Mouse (Mus musculus) CH12.LX (cell line): ENCODE results near the gene Tmem132c. TPM values are rescaled to one million over a fixed set of nuclear protein-coding genes. Genes with fewer than 3 reads are reported as not detected.

ENCODE experiments used
- DNase-seq: peaks from one replicate; pipeline ENCODE4 v3.0.0-alpha.2; 2013; ENCODE audit errors: extremely low read depth
- H3K27ac ChIP-seq: 2 replicates; pipeline ENCODE4 v1.5.1; 2012; ENCODE audit warnings: low read depth, mild to moderate bottlenecking, control low read depth, moderate library complexity; ENCODE audit not compliant: insufficient read depth
- H3K27me3 ChIP-seq: replicated peaks from 2 replicates; pipeline ENCODE3; 2012; ENCODE audit warnings: inconsistent platforms
- H3K36me3 ChIP-seq, 2 experiments: replicated peaks in 1 of 2; 2 replicates each; pipeline versions ENCODE3 to v1.6.1; 2012; ENCODE audit warnings: inconsistent platforms in 1 of 2, low read length in 1 of 2, mild to moderate bottlenecking in 1 of 2, mixed read lengths in 1 of 2, moderate library complexity in 1 of 2; ENCODE audit not compliant: control insufficient read depth in 1 of 2, insufficient read depth in 1 of 2
- H3K4me1 ChIP-seq, 2 experiments: 2 replicates each; pipeline ENCODE4 v1.6.1; 2012; ENCODE audit warnings: inconsistent platforms in 1 of 2, moderate library complexity in 1 of 2; ENCODE audit not compliant: insufficient read depth in 2 of 2, control insufficient read depth in 1 of 2
- H3K4me2 ChIP-seq: 2 replicates; pipeline ENCODE4 v1.6.1; 2012; ENCODE audit warnings: low read depth, mild to moderate bottlenecking, control low read depth; ENCODE audit not compliant: poor library complexity, insufficient read depth, severe bottlenecking
- H3K4me3 ChIP-seq, 3 experiments: fragments of 150-350 bp in 1 of 3; sonication (generic) in 1 of 3; replicated peaks in 1 of 3; 2 replicates each; pipeline versions ENCODE3 to v1.5.1; 2011 to 2012; ENCODE audit warnings: low read depth in 2 of 3, low read length in 2 of 3, mild to moderate bottlenecking in 2 of 3, moderate library complexity in 2 of 3, control low read depth in 1 of 3, improper control_type of control experiment in 1 of 3, inconsistent platforms in 1 of 3, mixed read lengths in 1 of 3; ENCODE audit not compliant: poor library complexity in 1 of 3
- H3K79me2 ChIP-seq: replicated peaks from 2 replicates; pipeline ENCODE4 v1.6.1; 2012; ENCODE audit warnings: mild to moderate bottlenecking, moderate library complexity; ENCODE audit not compliant: control insufficient read depth, poor library complexity, insufficient read depth, severe bottlenecking; ENCODE audit errors: extremely low read depth
- H3K9ac ChIP-seq: 2 replicates; pipeline ENCODE4 v1.6.1; 2012; ENCODE audit warnings: low read depth, mild to moderate bottlenecking, control low read depth, moderate library complexity; ENCODE audit not compliant: insufficient read depth
- H3K9me3 ChIP-seq: replicated peaks from 2 replicates; pipeline ENCODE3; 2012; ENCODE audit warnings: low read length, inconsistent platforms, mixed read lengths
- BHLHE40 ChIP-seq: IDR thresholded peaks from 2 replicates; pipeline ENCODE4 v1.6.1; 2011; ENCODE audit warnings: mild to moderate bottlenecking, low read depth, low read length, improper control_type of control experiment
- CHD1 ChIP-seq: IDR thresholded peaks from 2 replicates; pipeline ENCODE4 v1.6.1; 2012; ENCODE audit warnings: low read depth, low read length, improper control_type of control experiment, inconsistent platforms
- CTCF ChIP-seq, 2 experiments: IDR thresholded peaks in 1 of 2; conservative IDR thresholded peaks in 1 of 2; 2 replicates each; pipeline ENCODE4 v1.5.1; 2011 to 2012; ENCODE audit warnings: low read depth in 2 of 2, low read length in 2 of 2, improper control_type of control experiment in 1 of 2, inconsistent platforms in 1 of 2, mild to moderate bottlenecking in 1 of 2, moderate library complexity in 1 of 2
- EP300 ChIP-seq: IDR thresholded peaks from 2 replicates; pipeline ENCODE4 v1.6.1; 2011; ENCODE audit warnings: low read length, improper control_type of control experiment
- GABPA ChIP-seq: IDR thresholded peaks from 2 replicates; pipeline ENCODE4 v1.6.1; 2012; ENCODE audit warnings: low read depth, low read length, improper control_type of control experiment, inconsistent platforms; ENCODE audit not compliant: insufficient replicate concordance
- HCFC1 ChIP-seq: IDR thresholded peaks from 2 replicates; pipeline ENCODE4 v1.6.1; 2012; ENCODE audit warnings: low read depth, mild to moderate bottlenecking, inconsistent platforms, low read length, improper control_type of control experiment
- IRF4 ChIP-seq: IDR thresholded peaks from 2 replicates; pipeline ENCODE4 v1.6.1; 2014; ENCODE audit warnings: low read depth, mild to moderate bottlenecking, inconsistent platforms, low read length, improper control_type of control experiment
- JUN ChIP-seq: IDR thresholded peaks from 2 replicates; pipeline ENCODE4 v1.6.1; 2011; ENCODE audit warnings: low read depth, mild to moderate bottlenecking, low read length, improper control_type of control experiment, moderate library complexity; ENCODE audit not compliant: insufficient read depth
- JUND ChIP-seq: conservative IDR thresholded peaks from 2 replicates; pipeline ENCODE4 v1.6.1; 2011; ENCODE audit warnings: low read depth, low read length, improper control_type of control experiment
- MAFK ChIP-seq: IDR thresholded peaks from 2 replicates; pipeline ENCODE4 v1.6.1; 2011; ENCODE audit warnings: low read length, improper control_type of control experiment; ENCODE audit not compliant: insufficient replicate concordance
- MAZ ChIP-seq: IDR thresholded peaks from 2 replicates; pipeline ENCODE4 v1.6.1; 2012; ENCODE audit warnings: low read depth, mild to moderate bottlenecking, inconsistent platforms, low read length, improper control_type of control experiment, moderate library complexity
- MEF2A ChIP-seq: IDR thresholded peaks from 2 replicates; pipeline ENCODE4 v1.6.1; 2014; ENCODE audit warnings: low read depth, mild to moderate bottlenecking, inconsistent platforms, low read length, improper control_type of control experiment, borderline replicate concordance
- MYC ChIP-seq: IDR thresholded peaks from 2 replicates; pipeline ENCODE4 v1.6.1; 2011; ENCODE audit warnings: low read depth, mild to moderate bottlenecking, improper control_type of control experiment, low read length
- NELFE ChIP-seq: IDR thresholded peaks from 2 replicates; pipeline ENCODE4 v1.6.1; 2011; ENCODE audit warnings: low read depth, low read length, improper control_type of control experiment
- NRF1 ChIP-seq: IDR thresholded peaks from 2 replicates; pipeline ENCODE4 v1.6.1; 2014; ENCODE audit warnings: low read depth, mild to moderate bottlenecking, inconsistent platforms, low read length, improper control_type of control experiment, moderate library complexity
- RCOR1 ChIP-seq: conservative IDR thresholded peaks from 2 replicates; pipeline ENCODE4 v1.6.1; 2012; ENCODE audit warnings: low read depth, mild to moderate bottlenecking, inconsistent platforms, low read length, improper control_type of control experiment
- SIN3A ChIP-seq: IDR thresholded peaks from 2 replicates; pipeline ENCODE4 v1.6.1; 2012; ENCODE audit warnings: low read length, improper control_type of control experiment, inconsistent platforms
- SMC3 ChIP-seq: IDR thresholded peaks from 2 replicates; pipeline ENCODE4 v1.6.1; 2011; ENCODE audit warnings: low read depth, low read length, improper control_type of control experiment
- TCF12 ChIP-seq: IDR thresholded peaks from 2 replicates; pipeline ENCODE4 v1.6.1; 2014; ENCODE audit warnings: low read depth, mild to moderate bottlenecking, inconsistent platforms, low read length, improper control_type of control experiment
- UBTF ChIP-seq: IDR thresholded peaks from 2 replicates; pipeline ENCODE4 v1.6.1; 2012; ENCODE audit warnings: low read depth, mild to moderate bottlenecking, inconsistent platforms, low read length, improper control_type of control experiment, moderate library complexity
- ZC3H11A ChIP-seq: IDR thresholded peaks from 2 replicates; pipeline ENCODE4 v1.6.1; 2012; ENCODE audit warnings: low read depth, mild to moderate bottlenecking, inconsistent platforms, low read length, improper control_type of control experiment
- ZKSCAN1 ChIP-seq: IDR thresholded peaks from 2 replicates; pipeline ENCODE4 v1.6.1; 2012; ENCODE audit warnings: low read depth, inconsistent platforms, low read length, improper control_type of control experiment, borderline replicate concordance
- dilution Hi-C: fragments of 300-500 bp; cut with MboI; formaldehyde crosslinking; loops from 2 replicates; pipeline ENCODE4 v1.14.3; 2020; ENCODE audit warnings: low sequenced_read_pairs; ENCODE audit not compliant: extremely low pct_unique_long_range_greater_than_20kb, extremely low pct_ligation_motif_present
- in situ Hi-C: fragments of 300-500 bp; cut with MboI; formaldehyde crosslinking; loops from 3 replicates; pipeline ENCODE4 v1.14.3; 2019; ENCODE audit warnings: low sequenced_read_pairs, low pct_ligation_motif_present, low pct_unique_long_range_greater_than_20kb, mixed read lengths
- polyA plus RNA-seq: library from polyadenylated mRNA; unstranded; fragments of >175 nt; gene quantifications from 2 replicates; pipeline ENCODE4 v1.2.1, GENCODE M21; 2012; ENCODE audit warnings: low read depth; ENCODE audit not compliant: insufficient read length
- total RNA-seq, 2 experiments: library from RNA; depleted of rRNA; stranded (reverse); fragments of 300-350 nt in 1 of 2; fragments of >200 nt in 1 of 2; gene quantifications; 2 replicates each; pipeline ENCODE4 v1.2.3; 2012 to 2014

The Tmem132c gene
- total and polyA plus RNA-seq, 3 experiments = not detected

DNA sequence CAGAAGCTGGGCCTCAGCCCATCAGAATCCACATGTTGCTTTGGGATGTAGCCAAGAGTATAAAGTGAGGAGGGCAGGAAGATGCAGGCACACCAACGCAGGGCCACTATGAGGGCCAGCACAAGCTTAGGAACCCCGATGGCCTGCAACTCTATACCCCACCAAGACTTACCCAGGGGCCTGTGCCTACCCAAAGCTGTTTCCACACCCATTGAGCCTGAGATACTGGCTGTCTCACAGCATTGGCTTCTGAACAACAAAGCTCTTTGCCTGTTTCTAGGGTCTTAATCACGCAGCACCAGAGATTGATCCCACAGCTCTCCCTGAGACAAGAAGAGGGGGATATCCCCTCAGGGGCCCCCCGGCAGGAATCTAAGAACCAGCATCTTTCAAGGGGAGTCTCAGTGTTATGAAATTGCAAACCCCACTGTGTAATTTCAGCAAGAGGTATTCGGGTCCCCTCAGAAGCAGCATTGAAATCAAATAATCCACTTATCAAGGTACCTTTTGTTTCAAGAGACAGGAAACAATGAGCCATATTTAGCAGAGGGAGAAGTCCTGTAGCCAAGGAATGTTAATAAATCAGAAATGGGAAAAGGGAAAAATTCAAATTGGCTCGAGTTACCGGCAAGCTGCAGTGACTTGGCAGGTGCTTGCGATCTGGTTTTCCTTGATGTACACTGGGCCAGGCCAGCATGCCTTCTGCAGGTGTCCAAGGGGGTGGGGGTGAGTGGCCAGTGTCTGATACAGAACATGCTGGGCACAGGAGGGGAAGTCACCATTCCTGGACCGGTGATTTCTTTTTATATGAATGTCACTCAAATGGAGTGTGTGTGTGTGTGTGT, 107.8 kb downstream of the Tmem132c start:
- H3K27me3 ChIP-seq = no peaks in the 10 kb centered on the region
- no peaks in the 10 kb centered on the region for H3K36me3 ChIP-seq
- H3K79me2 ChIP-seq = no peaks in the 10 kb centered on the region
- DNase-seq = no peak
- no peaks in the 10 kb centered on the region for H3K4me1 ChIP-seq
- H3K27ac ChIP-seq = no peak overlapping the region
- H3K9ac ChIP-seq = no peak overlapping the region
- H3K4me2 ChIP-seq = no peak overlapping the region
- in situ Hi-C loops = no loop called here
- dilution Hi-C loops = no loop called here
- H3K9me3 ChIP-seq = peaks cover 86% of the 10 kb centered on the region
- no peak for TF ChIP-seq TCF12
- no peak for TF ChIP-seq MEF2A
- no peak for TF ChIP-seq JUND
- TF ChIP-seq CHD1 = no peak
- TF ChIP-seq MAZ = no peak
- no peak for TF ChIP-seq GABPA
- no peak for TF ChIP-seq JUN
- TF ChIP-seq MAFK = no peak
- TF ChIP-seq ZC3H11A = no peak
- no peak for TF ChIP-seq UBTF
- TF ChIP-seq EP300 = no peak
- TF ChIP-seq, all 38 proteins: peak for 0
- H3K4me3 ChIP-seq = no peak overlapping the region

DNA sequence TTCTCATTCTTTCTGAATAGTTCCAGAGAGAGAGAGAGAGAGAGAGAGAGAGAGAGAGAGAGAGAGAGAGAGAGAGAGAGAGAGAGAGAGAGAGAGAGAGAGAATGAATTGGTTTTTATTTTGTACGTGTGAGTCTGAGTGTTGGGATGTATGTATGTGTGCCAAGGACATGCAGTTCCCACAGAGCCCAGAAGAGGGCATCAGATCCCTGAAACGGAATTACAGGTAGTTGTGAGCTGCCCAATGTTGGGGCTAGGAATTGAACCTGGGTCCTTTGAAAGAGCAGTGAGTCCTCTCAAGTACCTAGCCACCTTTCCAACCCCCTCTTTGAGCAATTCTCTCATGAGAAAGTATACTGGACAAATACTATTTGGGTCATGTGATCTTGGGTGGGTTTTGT, 111.4 kb downstream of the Tmem132c start:
- no peak overlapping the region for H3K9ac ChIP-seq
- H3K4me2 ChIP-seq = no peak overlapping the region
- H3K79me2 ChIP-seq = no peaks in the 10 kb centered on the region
- H3K27me3 ChIP-seq = no peaks in the 10 kb centered on the region
- no peaks in the 10 kb centered on the region for H3K36me3 ChIP-seq
- no peaks in the 10 kb centered on the region for H3K4me1 ChIP-seq
- peaks cover 79% of the 10 kb centered on the region for H3K9me3 ChIP-seq
- dilution Hi-C loops = no loop called here
- in situ Hi-C loops = no loop called here
- no peak overlapping the region for H3K27ac ChIP-seq
- TF ChIP-seq NRF1 = no peak
- no peak for TF ChIP-seq MAZ
- no peak for TF ChIP-seq MAFK
- no peak for TF ChIP-seq HCFC1
- TF ChIP-seq EP300 = no peak
- TF ChIP-seq NELFE = no peak
- no peak for TF ChIP-seq UBTF
- no peak for TF ChIP-seq MYC
- no peak for TF ChIP-seq IRF4
- no peak for TF ChIP-seq CTCF (conservative IDR thresholded peaks at IDR 0.05 in 1 of 2, IDR thresholded peaks at IDR 0.05 in 1 of 2; ENCODE audit: low read depth in 2 of 2, low read length in 2 of 2)
- TF ChIP-seq JUN = no peak
- no peak for TF ChIP-seq RCOR1
- no peak for TF ChIP-seq SIN3A
- TF ChIP-seq BHLHE40 = no peak
- TF ChIP-seq SMC3 = no peak
- TF ChIP-seq ZKSCAN1 = no peak
- H3K4me3 ChIP-seq = no peak overlapping the region
- no peak for DNase-seq
